Mouse (Mus musculus) bone marrow macrophage, adult 2 months (primary cell): ENCODE results near the gene Meis3.

Experiments used
- CTCF ChIP-seq: IDR thresholded peaks from 2 replicates; pipeline ENCODE4 v1.5.1; 2012; ENCODE audit warnings: low read depth, mild to moderate bottlenecking, low read length, moderate library complexity
- POLR2A ChIP-seq: IDR thresholded peaks from 2 replicates; pipeline ENCODE4 v1.6.1; 2012; ENCODE audit warnings: mild to moderate bottlenecking, low read depth, low read length, borderline replicate concordance

GRCm38 (mm10) chr7:16153522-16153921 is 21.4 kb upstream of the Meis3 start:
- peak; percentile 93 for TF ChIP-seq CTCF
- no peak for TF ChIP-seq POLR2A
